Mouse (Mus musculus) myocyte (in vitro differentiated cells): ENCODE measurements around the gene Swap70.
A peak's percentile ranks its signal among the peaks of the same experiment; 100 is the strongest.

Source experiments
- CEBPB ChIP-seq: IDR thresholded peaks from 2 replicates; pipeline ENCODE4 v1.6.1; 2011; ENCODE audit warnings: mild to moderate bottlenecking, moderate library complexity; ENCODE audit not compliant: poor library complexity, insufficient read depth, severe bottlenecking
- E2F4 ChIP-seq: IDR thresholded peaks from one replicate; pipeline ENCODE4 v1.6.1; 2011; ENCODE audit warnings: mild to moderate bottlenecking, control low read depth, moderate library complexity; ENCODE audit not compliant: insufficient read depth
- MAX ChIP-seq: IDR thresholded peaks from one replicate; pipeline ENCODE4 v1.6.1; 2011; ENCODE audit warnings: low read depth, mild to moderate bottlenecking, control low read depth
- MYOD1 ChIP-seq, 3 experiments: IDR thresholded peaks; one replicate each; pipeline ENCODE4 v1.6.1; 2011; ENCODE audit warnings: control low read depth in 2 of 3, low read depth in 2 of 3, mild to moderate bottlenecking in 2 of 3, moderate library complexity in 1 of 3; ENCODE audit not compliant: insufficient read length in 2 of 3, control insufficient read depth in 1 of 3
- MYOG ChIP-seq, 3 experiments: IDR thresholded peaks; one replicate each; pipeline ENCODE4 v1.6.1; 2011; ENCODE audit warnings: control low read depth in 2 of 3, low read depth in 2 of 3, mild to moderate bottlenecking in 2 of 3; ENCODE audit not compliant: insufficient read length in 2 of 3, control insufficient read depth in 1 of 3, insufficient read depth in 1 of 3
- POLR2A ChIP-seq: IDR thresholded peaks from one replicate; pipeline ENCODE4 v1.6.1; 2011; ENCODE audit warnings: low read depth, mild to moderate bottlenecking, control low read depth, moderate library complexity; ENCODE audit not compliant: insufficient read length

GRCm38 (mm10) chr7:110288731-110289191 is 67.2 kb downstream of the Swap70 start:
- peak; percentile 37 for TF ChIP-seq POLR2A
- peak in 1 of 3 experiments; percentile 29 for TF ChIP-seq MYOG (IDR thresholded peaks at IDR 0.05; ENCODE audit: control insufficient read depth in 1 of 3, insufficient read depth in 1 of 3, insufficient read length in 2 of 3, low read depth in 2 of 3)
- TF ChIP-seq MAX = no peak
- peak in 1 of 3 experiments; percentile 61 for TF ChIP-seq MYOD1 (IDR thresholded peaks at IDR 0.05; ENCODE audit: control insufficient read depth in 1 of 3, insufficient read length in 2 of 3, low read depth in 2 of 3)
- no peak for TF ChIP-seq E2F4
- TF ChIP-seq CEBPB = 0 out of 2 replicates have a peak, but pooled peaks have one; percentile 10
